ENCODE assay signal across 8 mouse cellular contexts in the genomic region with DNA sequence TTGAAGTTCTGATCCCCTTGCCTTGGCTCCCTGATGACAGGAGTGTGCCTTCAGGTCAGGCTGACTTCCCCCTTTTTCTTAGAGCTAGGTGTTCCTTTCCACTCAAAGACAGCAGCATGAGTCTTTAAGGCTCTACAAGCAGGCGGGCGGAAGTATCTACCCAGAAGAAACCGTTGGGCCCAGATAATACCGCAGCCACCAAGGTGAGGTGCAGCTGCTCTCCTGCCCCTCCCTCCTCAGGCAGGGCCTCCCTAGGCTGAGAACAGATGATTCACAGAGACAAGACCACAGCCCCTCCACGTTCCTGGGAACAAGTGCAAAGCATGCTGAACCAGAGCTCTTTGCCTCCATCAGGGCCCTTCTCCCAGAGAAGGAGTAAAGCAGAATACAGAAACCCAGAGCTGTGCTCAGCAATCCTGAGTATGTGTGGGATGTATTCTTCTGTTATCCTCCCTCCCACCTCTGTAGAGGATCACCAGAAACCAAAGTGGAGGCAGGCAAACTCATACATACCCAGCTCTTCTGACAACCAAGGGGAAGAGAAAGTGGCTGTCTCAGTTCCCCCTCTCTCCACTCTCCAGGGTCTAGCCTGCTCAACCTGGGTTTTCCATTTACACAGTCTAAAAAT. TPM values are rescaled to one million over a fixed set of nuclear protein-coding genes. Genes with fewer than 3 reads are reported as not detected.
A peak's percentile ranks its signal among the peaks of the same experiment; 100 is the strongest.
DNase-seq lines count a peak whose midpoint lies in the region; ATAC-seq and TF ChIP-seq lines count a peak whose summit lies in the region.

A gene (minus strand): TSS at position 129 of the 628 bp plus-strand sequence.

- peaks cover 29 to 65% of the 10 kb centered on the region in 2 experiments for H3K4me1 ChIP-seq in CH12.LX (ENCODE audit: control insufficient read depth in 1 of 2, insufficient read depth in 2 of 2)
- H3K4me1 ChIP-seq in hindbrain, postnatal 0 days (ENCODE audit: insufficient read depth, low read length): no peaks in the 10 kb centered on the region
- H3K4me1 ChIP-seq in midbrain, embryonic 14.5 days (ENCODE audit: control insufficient read depth, insufficient read depth, low read length): 0 out of 2 replicates have a peak, but pooled peaks cover 10% of the 10 kb centered on the region

- intact Hi-C loops in left cerebral cortex, postnatal 14 days (cut with DNase I): no loop called here

- peak; percentile 55 for TF ChIP-seq EP300 in CH12.LX (IDR thresholded peaks at IDR 0.05; ENCODE audit: low read length)

- no peak for ATAC-seq in hindbrain, postnatal 0 days
- no peak for ATAC-seq in midbrain, embryonic 14.5 days (ENCODE audit: low FRiP score, low TSS enrichment)

- WGBS in hindbrain, postnatal 0 days: 61% methylated on average over 5 of the region's 5 CpGs
- WGBS in midbrain, embryonic 14.5 days: 64% methylated on average over 5 of the region's 5 CpGs

- peaks cover 0 to 5% of the 10 kb centered on the region in 2 experiments for H3K36me3 ChIP-seq in CH12.LX (replicated peaks in 1 of 2; ENCODE audit: control insufficient read depth in 1 of 2, insufficient read depth in 1 of 2, low read length in 1 of 2)
- no peaks in the 10 kb centered on the region for H3K36me3 ChIP-seq in hindbrain, postnatal 0 days (ENCODE audit: insufficient read depth, low read length)
- no peaks in the 10 kb centered on the region for H3K36me3 ChIP-seq in midbrain, embryonic 14.5 days (ENCODE audit: control insufficient read depth, insufficient read depth, low read length)

- dilution Hi-C loops in CH12.LX (cut with MboI; ENCODE audit: extremely low pct_ligation_motif_present, extremely low pct_unique_long_range_greater_than_20kb, low sequenced_read_pairs): no loop called here

- H3K4me3 ChIP-seq in CH12.LX (replicated peaks in 1 of 3; ENCODE audit: low read depth in 2 of 3, low read length in 2 of 3, poor library complexity in 1 of 3): peak within 1 kb of the TSS; percentile 62 to 85 (median 77)
- no peak within 1 kb of the TSS for H3K4me3 ChIP-seq in hindbrain, postnatal 0 days (ENCODE audit: low read length)
- H3K4me3 ChIP-seq in midbrain, embryonic 14.5 days (replicated peaks; ENCODE audit: low read depth, low read length): peak within 1 kb of the TSS; percentile 55; the same call in 1 of the 2 replicates

- TF ChIP-seq POLR2A in CH12.LX (IDR thresholded peaks at IDR 0.05; ENCODE audit: low read depth, low read length): no peak; the same call in 1 of the 2 replicates

- TF ChIP-seq CTCF in CH12.LX (conservative IDR thresholded peaks at IDR 0.05 in 1 of 2, IDR thresholded peaks at IDR 0.05 in 1 of 2; ENCODE audit: low read depth in 2 of 2, low read length in 2 of 2): no peak
- no peak for TF ChIP-seq CTCF in hindbrain, postnatal 0 days (IDR thresholded peaks at IDR 0.05; ENCODE audit: low read depth)

- no peaks in the 10 kb centered on the region for H3K9me3 ChIP-seq in CH12.LX (replicated peaks; ENCODE audit: low read length)
- no peaks in the 10 kb centered on the region for H3K9me3 ChIP-seq in hindbrain, postnatal 0 days (ENCODE audit: low read length)
- H3K9me3 ChIP-seq in midbrain, embryonic 14.5 days (ENCODE audit: control insufficient read depth, low read length): no peaks in the 10 kb centered on the region

- DNase-seq in A20 (ENCODE audit: low read depth, low spot score) (peak; percentile 85), CH12.LX (ENCODE audit: extremely low read depth) (peak; percentile 81)
- no peak for DNase-seq in gastrocnemius, adult 18-20 months (ENCODE audit: low spot score)
- no peak for DNase-seq in hindbrain, postnatal 0 days (ENCODE audit: low spot score)
- no peak for DNase-seq in midbrain, embryonic 14.5 days
- no peak for DNase-seq in ovary, postnatal 36 days (ENCODE audit: low spot score)
- DNase-seq in layer of hippocampus, adult 9-10 months (ENCODE audit: low spot score): no peak
- DNase-seq in left cerebral cortex, postnatal 14 days (ENCODE audit: low spot score in 2 of 2): no peak

- peak within 1 kb of the TSS; percentile 61 for H3K4me2 ChIP-seq in CH12.LX (ENCODE audit: insufficient read depth, low read depth, poor library complexity, severe bottlenecking)
- peak within 1 kb of the TSS; percentile 99; the same call in 1 of the 2 replicates for H3K4me2 ChIP-seq in hindbrain, postnatal 0 days (ENCODE audit: low read depth, low read length)
- peak within 1 kb of the TSS; percentile 99 for H3K4me2 ChIP-seq in midbrain, embryonic 14.5 days (ENCODE audit: low read length)

- in situ Hi-C loops in CH12.LX (cut with MboI; ENCODE audit: low pct_ligation_motif_present, low pct_unique_long_range_greater_than_20kb, low sequenced_read_pairs): no loop called here

- 0 out of 2 replicates have a peak within 1 kb of the TSS, but pooled peaks have one; percentile 21 for H3K9ac ChIP-seq in CH12.LX (ENCODE audit: insufficient read depth, low read depth)
- H3K9ac ChIP-seq in hindbrain, postnatal 0 days (replicated peaks; ENCODE audit: low read length): no peak within 1 kb of the TSS
- H3K9ac ChIP-seq in midbrain, embryonic 14.5 days (replicated peaks; ENCODE audit: low read length): no peak within 1 kb of the TSS

- peaks cover 4% of the 10 kb centered on the region; the same call in 1 of the 2 replicates for H3K79me2 ChIP-seq in CH12.LX (replicated peaks; ENCODE audit: control insufficient read depth, extremely low read depth, insufficient read depth, poor library complexity, severe bottlenecking)

- peak within 1 kb of the TSS; percentile 42; the same call in 1 of the 2 replicates for H3K27ac ChIP-seq in CH12.LX (ENCODE audit: insufficient read depth, low read depth)
- no peak within 1 kb of the TSS for H3K27ac ChIP-seq in hindbrain, postnatal 0 days
- H3K27ac ChIP-seq in midbrain, embryonic 14.5 days (replicated peaks; ENCODE audit: low read depth, low read length): no peak within 1 kb of the TSS

- no peak for TF ChIP-seq RAD21 in CH12.LX (IDR thresholded peaks at IDR 0.05; ENCODE audit: low read depth, low read length)

- no peaks in the 10 kb centered on the region for H3K27me3 ChIP-seq in CH12.LX (replicated peaks)
- H3K27me3 ChIP-seq in hindbrain, postnatal 0 days (ENCODE audit: insufficient read depth, low read length): peaks cover 14% of the 10 kb centered on the region
- H3K27me3 ChIP-seq in midbrain, embryonic 14.5 days (ENCODE audit: control insufficient read depth, insufficient read depth, low read length): peaks cover 21% of the 10 kb centered on the region

TF ChIP-seq in CH12.LX, 34 proteins besides CTCF, POLR2A, EP300 and RAD21 (continues in another document):
- no peak for TF ChIP-seq E2F4 (IDR thresholded peaks at IDR 0.05; ENCODE audit: insufficient replicate concordance, low read depth, low read length)
- TF ChIP-seq JUN (IDR thresholded peaks at IDR 0.05; ENCODE audit: insufficient read depth, low read depth, low read length): no peak
- peak; percentile 98 for TF ChIP-seq MAZ (IDR thresholded peaks at IDR 0.05; ENCODE audit: low read depth, low read length)
- TF ChIP-seq SIN3A (IDR thresholded peaks at IDR 0.05; ENCODE audit: low read length): peak; percentile 74
- TF ChIP-seq MEF2A (IDR thresholded peaks at IDR 0.05; ENCODE audit: borderline replicate concordance, low read depth, low read length): 0 out of 2 replicates have a peak, but pooled peaks have one; percentile 39
- peak; percentile 62; the same call in 1 of the 2 replicates for TF ChIP-seq MAX (IDR thresholded peaks at IDR 0.05; ENCODE audit: low read length)
- no peak for TF ChIP-seq ZNF384 (IDR thresholded peaks at IDR 0.05; ENCODE audit: low read depth, low read length)
- TF ChIP-seq IRF4 (IDR thresholded peaks at IDR 0.05; ENCODE audit: low read depth, low read length): peak; percentile 33; the same call in 1 of the 2 replicates
- no peak for TF ChIP-seq MYC (IDR thresholded peaks at IDR 0.05; ENCODE audit: low read depth, low read length)
- TF ChIP-seq JUND (conservative IDR thresholded peaks at IDR 0.05; ENCODE audit: low read depth, low read length): no peak
- no peak for TF ChIP-seq PAX5 (IDR thresholded peaks at IDR 0.05; ENCODE audit: low read length)
- TF ChIP-seq MAFK (IDR thresholded peaks at IDR 0.05; ENCODE audit: insufficient replicate concordance, low read length): 0 out of 2 replicates have a peak, but pooled peaks have one; percentile 30
- TF ChIP-seq HCFC1 (IDR thresholded peaks at IDR 0.05; ENCODE audit: low read depth, low read length): peak; percentile 27; the same call in 1 of the 2 replicates
- TF ChIP-seq ZMIZ1 (IDR thresholded peaks at IDR 0.05; ENCODE audit: low read depth, low read length): peak; percentile 44; the same call in 1 of the 2 replicates
- no peak for TF ChIP-seq USF2 (conservative IDR thresholded peaks at IDR 0.05; ENCODE audit: low read depth, low read length)
- TF ChIP-seq BHLHE40 (IDR thresholded peaks at IDR 0.05; ENCODE audit: low read depth, low read length): peak; percentile 66
- TF ChIP-seq CHD2 (IDR thresholded peaks at IDR 0.05; ENCODE audit: low read length): no peak
- TF ChIP-seq ZKSCAN1 (IDR thresholded peaks at IDR 0.05; ENCODE audit: borderline replicate concordance, low read depth, low read length): no peak
- peak; percentile 72 for TF ChIP-seq ETS1 (conservative IDR thresholded peaks at IDR 0.05; ENCODE audit: low read depth, low read length)
- no peak for TF ChIP-seq TBP (conservative IDR thresholded peaks at IDR 0.05; ENCODE audit: low read depth, low read length)
- TF ChIP-seq NRF1 (IDR thresholded peaks at IDR 0.05; ENCODE audit: low read depth, low read length): no peak
- TF ChIP-seq NELFE (IDR thresholded peaks at IDR 0.05; ENCODE audit: low read depth, low read length): peak; percentile 40; the same call in 1 of the 2 replicates
- TF ChIP-seq KAT2A (IDR thresholded peaks at IDR 0.05; ENCODE audit: insufficient replicate concordance, low read length): 0 out of 2 replicates have a peak, but pooled peaks have one; percentile 25
- peak; percentile 72; the same call in 1 of the 2 replicates for TF ChIP-seq MXI1 (IDR thresholded peaks at IDR 0.05; ENCODE audit: low read depth, low read length)
- no peak for TF ChIP-seq CHD1 (IDR thresholded peaks at IDR 0.05; ENCODE audit: low read depth, low read length)
- no peak for TF ChIP-seq GABPA (IDR thresholded peaks at IDR 0.05; ENCODE audit: insufficient replicate concordance, low read depth, low read length)
- TF ChIP-seq POLR2AphosphoS2 (IDR thresholded peaks at IDR 0.05; ENCODE audit: low read depth, low read length): no peak

RNA-seq across cellular contexts. Expression of the gene that starts here (rescaled TPM):
- 20.7 and 22.7 TPM in 2 replicates for total RNA-seq in CH12.LX (2012; rRNA removed)
- total RNA-seq in CH12.LX (2014; rRNA removed): 34.8 and 35.7 TPM in 2 replicates
- polyA plus RNA-seq in CH12.LX (2012; ENCODE audit: insufficient read length, low read depth): 74.8 and 81.1 TPM in 2 replicates
- 100 to 1,000 TPM in 1 of 2 experiments, 10 to 100 TPM in 1; 89.6 to 103 TPM for total RNA-seq in gastrocnemius, adult 18-20 months (2021)
- 6.0 and 9.0 TPM in 2 replicates for total RNA-seq in hindbrain, postnatal 0 days (2014; rRNA removed)
- 8.5 and 9.2 TPM in 2 replicates for polyA plus RNA-seq in hindbrain, postnatal 0 days (2015; fragmentation: Nextera tagmentation; extraction: Ambion mirVana)
- polyA plus RNA-seq in midbrain, embryonic 14.5 days (2014; fragmentation: Nextera tagmentation; extraction: Ambion mirVana): 2.5 and 4.7 TPM in 2 replicates
- 1 to 10 TPM; 6.4 to 8.5 TPM for total RNA-seq in left cerebral cortex, postnatal 14 days (2021)

Comparison
In these comparisons a context has a peak if more than half of its experiments do, and no peak if none do; other contexts are left out.
1. DNase-seq: peak in A20 (single experiment) and CH12.LX (single experiment); none in gastrocnemius, adult 18-20 months (single experiment), hindbrain, postnatal 0 days (single experiment), midbrain, embryonic 14.5 days (single experiment), ovary, postnatal 36 days (single experiment), layer of hippocampus, adult 9-10 months (single experiment) and left cerebral cortex, postnatal 14 days (0 of 2).
2. Peak in every context shown above with its lines, with median percentiles within 50 percentile points of each other: H3K4me2 ChIP-seq.